Mouse (Mus musculus): ENCODE data around the gene Aimp1.

Aimp1 gene

GRCm38 (mm10) chr3:132684231-132684928 is at the start of gene Aimp1:
Gene Aimp1 (minus strand): TSS chr3:132684370.
- no peak for DNase-seq

GRCm38 (mm10) chr3:132724326-132724725 is 40.2 kb upstream of the Aimp1 start:
- DNase-seq, result no peak

- DNase-seq, result no peak
These were observed 33.1 kb upstream of the Aimp1 start for GRCm38 (mm10) chr3:132717316-132717715.

GRCm38 (mm10) chr3:132713913-132714312 is 29.7 kb upstream of the Aimp1 start:
- DNase-seq, result no peak

GRCm38 (mm10) chr3:132706977-132707376 is 22.8 kb upstream of the Aimp1 start:
- no peak for DNase-seq

GRCm38 (mm10) chr3:132704216-132704615 is 20.0 kb upstream of the Aimp1 start:
- no peak for DNase-seq

- no peak for DNase-seq
These were observed 17.2 kb upstream of the Aimp1 start for GRCm38 (mm10) chr3:132701368-132701767.

- DNase-seq, result peak; percentile 94
These were observed 531 bp downstream of the Aimp1 start, which contains the start of gene Tbck for GRCm38 (mm10) chr3:132683447-132684230. Gene Tbck (plus strand): TSS chr3:132684144.

GRCm38 (mm10) chr3:132677494-132677893 is 6.7 kb downstream of the Aimp1 start:
- no peak for DNase-seq

GRCm38 (mm10) chr3:132655955-132656354 is 28.2 kb downstream of the Aimp1 start:
- DNase-seq, result no peak

GRCm38 (mm10) chr3:132653959-132654358 is 30.2 kb downstream of the Aimp1 start:
- DNase-seq, result no peak

GRCm38 (mm10) chr3:132651776-132652175 is 32.4 kb downstream of the Aimp1 start:
- DNase-seq, result no peak

GRCm38 (mm10) chr3:132650191-132650590 is 34.0 kb downstream of the Aimp1 start:
- DNase-seq, result no peak

GRCm38 (mm10) chr3:132649368-132649767 is 34.8 kb downstream of the Aimp1 start:
- DNase-seq, result no peak

- DNase-seq, result no peak
These were observed 37.4 kb downstream of the Aimp1 start for GRCm38 (mm10) chr3:132646814-132647213.

- DNase-seq, result no peak
These were observed 40.1 kb downstream of the Aimp1 start for GRCm38 (mm10) chr3:132644071-132644470.

- DNase-seq, result no peak
These were observed 47.1 kb downstream of the Aimp1 start for GRCm38 (mm10) chr3:132637080-132637479.

- no peak for DNase-seq
These were observed 50.9 kb downstream of the Aimp1 start for GRCm38 (mm10) chr3:132633261-132633660.

GRCm38 (mm10) chr3:132629601-132630239 is 54.5 kb downstream of the Aimp1 start, which contains the start of gene Gimd1:
Gene Gimd1 (plus strand): TSS chr3:132629820.
- no peak for DNase-seq

- no peak for DNase-seq
These were observed 55.4 kb downstream of the Aimp1 start for GRCm38 (mm10) chr3:132628741-132629140.
